Mouse (Mus musculus) neural tube, embryonic 10.5 days (tissue): ENCODE results near the gene Arsg.
A peak's percentile ranks its signal among the peaks of the same experiment; 100 is the strongest.

ENCODE experiments used
- DNase-seq: peaks from one replicate; pipeline ENCODE4 v3.0.0-alpha.2; 2017; ENCODE audit warnings: low spot score; ENCODE audit errors: extremely low spot score

Arsg gene

GRCm38 (mm10) chr11:109473171-109474085 is at the start of gene Arsg, which contains the start of gene Slc16a6:
Gene Arsg, plus strand, starts transcription at chr11:109473374.
Gene Slc16a6, minus strand, starts transcription at chr11:109473598.
- DNase-seq = peak; percentile 94

DNA sequence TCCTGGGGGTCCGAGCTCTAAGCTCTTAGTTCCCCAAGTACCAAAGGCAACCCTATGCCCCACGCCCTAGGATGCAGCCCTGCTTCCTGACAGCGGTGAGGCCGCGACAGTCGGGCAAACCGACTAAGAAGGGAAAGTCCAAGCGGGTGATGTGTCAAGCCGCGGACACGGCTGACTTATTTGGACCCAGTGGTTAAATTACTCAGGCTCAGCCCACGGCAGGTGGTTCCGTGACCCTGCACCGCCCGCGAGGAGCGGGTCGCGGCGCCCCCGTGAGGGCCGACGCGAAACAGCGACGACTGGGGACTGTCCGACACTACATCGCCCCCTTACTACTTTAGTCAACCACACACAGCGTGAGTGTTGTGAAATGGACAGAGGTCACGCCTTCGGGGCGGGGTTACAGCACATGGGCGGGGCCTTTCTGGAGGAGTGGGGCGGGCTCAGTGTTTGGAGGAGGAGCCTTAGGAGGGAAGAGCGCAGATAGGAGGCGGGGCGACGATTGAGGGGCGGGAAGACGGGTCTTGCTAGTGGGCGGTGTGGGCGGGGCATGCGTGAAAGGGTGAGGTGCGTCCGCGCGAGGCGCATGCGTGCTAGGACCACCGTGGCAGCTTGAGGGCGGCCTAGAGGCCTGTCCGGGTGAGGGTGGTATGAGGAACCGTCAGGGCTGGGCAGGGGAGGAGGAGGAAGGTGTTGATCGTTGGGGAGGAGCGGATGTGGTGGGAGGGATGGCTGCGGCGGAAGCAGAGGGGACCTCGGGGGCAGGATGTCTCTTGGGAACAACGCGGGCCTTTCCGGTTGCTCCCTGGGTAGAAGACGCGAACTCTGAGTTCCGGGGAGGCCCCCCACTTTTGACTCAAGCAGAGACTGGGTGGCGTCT is 47.5 kb upstream of the Arsg start, which contains the start of gene Amz2:
Gene Amz2, plus strand, starts transcription at position 555 of the 880 bp plus-strand sequence.
- peak; percentile 100 for DNase-seq

- DNase-seq = no peak
These were observed 46.9 kb upstream of the Arsg start for GRCm38 (mm10) chr11:109426272-109426586.

GRCm38 (mm10) chr11:109427353-109427752 is 45.8 kb upstream of the Arsg start:
- DNase-seq = no peak

DNA sequence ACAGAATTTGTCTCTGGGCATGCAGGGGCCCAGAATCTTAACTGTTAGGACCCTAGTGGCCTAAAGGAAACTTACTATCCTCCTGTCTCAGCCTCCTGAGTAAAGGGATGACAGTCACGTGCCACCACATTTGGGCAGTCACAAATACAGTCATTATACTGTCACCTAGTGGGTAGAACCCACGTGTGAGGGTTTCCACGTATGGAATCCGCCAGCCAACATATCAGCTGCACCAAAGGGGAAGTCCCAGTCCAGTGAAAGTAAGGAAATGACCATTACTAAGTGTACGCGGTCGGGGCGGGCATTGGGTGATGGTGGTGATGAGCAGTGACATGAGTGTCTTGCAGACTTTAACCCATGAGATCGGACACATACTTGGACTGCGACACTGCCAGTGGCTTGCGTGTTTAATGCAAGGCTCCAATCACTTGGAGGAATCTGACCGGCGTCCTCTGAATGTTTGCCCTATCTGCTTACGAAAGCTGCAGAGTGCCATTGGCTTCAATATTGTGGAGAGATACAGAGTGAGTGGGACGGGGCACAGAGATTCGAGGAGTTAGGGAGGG is 38.9 kb upstream of the Arsg start:
- no peak for DNase-seq

- no peak for DNase-seq
These were observed 36.3 kb upstream of the Arsg start for GRCm38 (mm10) chr11:109436889-109437288.

- peak; percentile 19 for DNase-seq
These were observed 34.0 kb upstream of the Arsg start for GRCm38 (mm10) chr11:109439209-109439608.

DNA sequence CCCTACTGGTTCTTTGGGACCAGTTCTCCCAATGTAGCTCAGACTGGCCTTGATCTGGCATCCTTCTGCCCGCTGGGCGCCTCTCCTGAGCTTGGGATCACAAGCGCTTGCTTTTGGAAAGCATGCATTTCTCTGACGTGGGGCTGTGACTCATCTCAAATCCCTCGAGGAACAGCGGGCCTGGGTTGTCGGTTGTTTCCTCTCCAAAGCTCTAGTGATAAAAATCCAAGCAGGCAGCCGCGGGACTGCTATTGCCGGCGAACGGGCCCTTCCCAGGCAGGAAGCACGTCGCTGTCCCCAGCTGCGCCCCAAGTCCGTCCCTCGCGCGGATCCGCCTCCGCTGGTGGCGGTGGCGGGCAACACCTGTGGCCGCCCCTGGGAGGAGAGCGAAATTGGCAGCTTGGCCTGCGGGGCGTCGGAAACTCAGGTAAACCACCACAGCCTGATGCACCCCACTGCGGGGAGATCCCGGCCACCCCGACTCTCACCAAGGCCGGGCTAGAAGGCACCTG is 33.3 kb upstream of the Arsg start:
- DNase-seq = peak; percentile 69

- no peak for DNase-seq
These were observed 32.5 kb upstream of the Arsg start for GRCm38 (mm10) chr11:109440641-109441040.

DNA sequence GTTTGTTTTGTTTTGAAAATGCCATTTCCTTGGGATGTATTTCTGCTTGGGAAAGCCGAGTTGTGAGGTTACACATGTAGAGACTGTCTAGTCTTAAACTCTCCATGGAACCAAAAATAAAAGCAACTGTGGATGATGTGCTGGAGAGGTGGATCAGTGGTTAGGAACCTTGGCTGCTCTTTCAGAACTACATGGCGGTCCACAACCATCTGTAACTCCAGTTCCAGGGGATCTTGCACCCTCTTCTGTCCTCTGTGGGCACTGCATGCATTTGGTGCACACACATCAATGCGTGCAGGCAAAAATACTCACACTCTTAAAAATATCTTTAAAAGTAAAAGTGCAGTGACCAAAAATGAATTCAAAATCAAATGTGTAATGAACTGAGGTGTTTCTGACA is 32.1 kb upstream of the Arsg start:
- DNase-seq = peak; percentile 35

- no peak for DNase-seq
These were observed 30.9 kb upstream of the Arsg start for GRCm38 (mm10) chr11:109442166-109442730.

DNA sequence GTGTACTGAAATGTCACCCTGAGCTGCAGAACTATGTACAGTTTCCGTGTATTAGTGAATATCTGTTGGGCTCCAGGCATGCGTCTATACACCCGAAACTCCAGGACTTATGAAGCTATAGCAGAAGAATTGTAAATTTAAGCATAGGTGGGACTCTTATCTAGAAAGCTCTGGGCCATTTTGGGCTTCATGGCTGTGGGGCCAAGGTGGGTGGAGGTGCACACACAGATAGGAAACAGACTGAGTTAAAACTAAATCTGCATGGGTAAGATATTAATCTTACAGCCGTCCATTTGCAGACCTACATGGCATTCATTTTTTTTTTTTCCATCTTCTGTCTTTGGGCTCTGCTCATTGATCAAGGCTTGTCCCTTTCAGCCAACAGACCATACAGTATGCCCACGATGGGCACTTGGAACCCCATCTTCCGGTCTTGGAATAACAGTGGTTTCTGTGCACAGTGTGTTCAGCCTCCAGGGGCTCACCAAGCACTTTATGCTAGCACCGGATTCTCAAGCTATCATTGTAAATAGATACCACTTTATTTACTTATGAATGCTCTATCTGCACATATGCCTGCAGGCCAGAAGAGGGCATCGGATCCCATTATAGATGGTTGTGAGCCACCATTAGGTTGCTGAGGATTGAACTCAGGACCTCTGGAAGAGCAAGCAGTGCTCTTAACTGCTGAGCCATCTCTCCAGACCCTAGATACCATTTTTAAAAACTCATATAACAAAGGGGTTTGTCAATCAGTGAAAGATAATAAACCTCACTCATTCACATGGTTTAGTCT is 29.5 kb upstream of the Arsg start:
- no peak for DNase-seq

DNA sequence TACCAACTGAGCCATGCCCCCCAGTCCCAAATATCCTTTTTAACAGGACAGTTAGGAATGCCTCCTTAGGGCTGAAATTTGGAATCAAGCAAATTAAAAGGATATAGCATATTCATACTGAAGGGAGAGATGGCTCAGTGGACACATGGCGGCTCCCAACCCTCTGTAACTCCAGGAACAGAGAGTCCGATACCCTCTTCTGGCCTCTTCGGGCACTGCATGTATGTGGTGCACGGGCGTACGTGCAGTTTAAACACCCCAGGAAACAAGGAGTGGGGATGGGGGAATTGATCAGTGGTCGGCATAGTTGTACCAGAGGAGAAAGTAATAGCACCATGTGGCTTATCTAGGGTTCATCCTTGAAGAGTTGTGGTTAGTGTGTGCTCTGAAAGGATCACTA is 28.6 kb upstream of the Arsg start:
- peak; percentile 23 for DNase-seq

DNA sequence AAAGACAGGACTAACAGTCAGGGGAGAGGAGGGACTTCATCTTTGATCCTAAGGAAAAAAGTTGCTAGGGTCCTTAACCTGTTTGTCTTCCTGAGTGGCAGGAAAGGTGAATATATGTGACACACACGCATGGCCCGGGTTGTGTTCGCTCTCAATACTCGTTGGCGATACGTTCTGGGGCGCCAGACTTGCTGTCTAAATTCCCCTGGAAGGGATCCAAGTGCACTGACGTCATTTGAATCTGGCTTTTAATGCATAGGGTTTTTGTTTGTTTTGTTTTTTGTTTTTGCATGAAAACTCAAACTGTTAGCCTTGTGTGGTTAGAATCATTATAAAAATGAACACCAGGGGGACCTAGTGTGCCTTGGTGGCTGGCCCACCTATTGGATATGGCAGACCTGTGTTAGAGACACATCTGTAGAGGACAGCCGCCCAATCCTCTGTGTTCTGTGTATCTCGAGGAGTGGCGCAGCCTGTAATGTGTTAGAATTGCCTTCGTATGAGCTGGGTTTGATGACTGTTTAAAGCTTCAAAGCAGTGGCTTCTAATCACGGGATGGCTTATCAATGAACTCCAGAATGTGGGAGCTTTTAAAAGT is 27.6 kb upstream of the Arsg start:
- DNase-seq = peak; percentile 41

DNA sequence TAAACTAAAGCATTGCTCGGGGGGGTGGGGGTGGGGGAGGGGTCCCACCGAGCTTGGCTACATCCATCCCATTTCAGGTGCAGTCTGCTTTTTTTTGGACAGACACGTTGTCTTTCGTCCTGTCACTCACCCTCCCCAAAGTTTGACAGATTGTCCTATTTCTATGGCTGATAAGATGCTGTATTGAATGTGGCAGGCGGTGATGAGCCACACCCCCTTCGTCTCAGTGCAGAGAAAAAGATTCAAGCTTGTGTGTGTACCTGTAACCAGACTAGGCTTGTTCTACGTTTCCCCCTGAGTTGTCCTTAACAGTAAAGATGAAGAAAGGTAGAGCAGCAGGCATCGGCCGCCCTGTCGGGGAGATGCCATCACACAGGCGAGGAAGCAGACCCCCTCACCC is 22.0 kb upstream of the Arsg start:
- no peak for DNase-seq

- DNase-seq = no peak
These were observed 16.9 kb upstream of the Arsg start for GRCm38 (mm10) chr11:109456261-109456660.

GRCm38 (mm10) chr11:109458165-109458564 is 15.0 kb upstream of the Arsg start:
- no peak for DNase-seq

DNA sequence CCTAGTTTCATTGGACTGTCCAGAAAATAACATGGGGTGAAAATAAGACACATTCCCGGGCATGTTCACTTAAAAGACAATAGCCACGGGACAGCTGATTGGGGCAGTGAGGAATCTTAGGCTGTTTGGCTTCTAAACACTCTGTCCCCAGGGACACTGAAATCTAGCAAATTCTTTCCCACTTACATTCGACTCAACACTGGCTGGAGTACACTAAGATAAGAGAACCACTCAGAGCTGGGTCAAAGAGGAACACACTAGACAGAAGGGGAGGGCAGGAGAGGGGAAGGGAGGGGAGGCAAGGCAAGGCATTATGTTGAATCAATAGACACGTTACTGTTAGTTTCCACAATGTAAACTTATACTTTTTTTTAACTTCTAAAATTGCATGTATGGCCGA is 12.6 kb upstream of the Arsg start:
- no peak for DNase-seq

DNA sequence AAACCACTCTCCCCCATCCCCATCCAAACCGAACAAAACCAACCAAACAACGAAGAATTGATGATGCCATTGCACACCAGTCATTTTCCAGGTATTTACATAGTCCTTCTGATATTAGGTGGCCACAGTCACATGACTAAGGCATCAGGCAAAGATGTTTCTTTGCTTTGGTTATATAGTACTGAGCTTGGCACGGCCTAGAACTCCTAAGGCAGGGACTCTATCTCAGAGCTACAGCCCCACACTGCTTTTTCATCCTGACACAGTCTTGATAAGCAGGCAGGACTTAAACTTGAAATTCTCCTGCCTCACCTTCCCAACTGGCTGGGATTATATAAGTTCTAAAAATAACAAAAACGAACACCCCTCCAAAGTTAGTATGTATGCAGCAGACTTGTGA is 8.1 kb upstream of the Arsg start:
- no peak for DNase-seq

GRCm38 (mm10) chr11:109466987-109467386 is 6.2 kb upstream of the Arsg start:
- no peak for DNase-seq
